Mouse (Mus musculus): Measurements from ENCODE around the gene Kpnb1. TPM values are rescaled to one million over a fixed set of nuclear protein-coding genes. Genes with fewer than 3 reads are reported as not detected.

Kpnb1 gene
- polyA plus RNA-seq, 1 experiment from 2014 or later: 84.4 TPM

DNA sequence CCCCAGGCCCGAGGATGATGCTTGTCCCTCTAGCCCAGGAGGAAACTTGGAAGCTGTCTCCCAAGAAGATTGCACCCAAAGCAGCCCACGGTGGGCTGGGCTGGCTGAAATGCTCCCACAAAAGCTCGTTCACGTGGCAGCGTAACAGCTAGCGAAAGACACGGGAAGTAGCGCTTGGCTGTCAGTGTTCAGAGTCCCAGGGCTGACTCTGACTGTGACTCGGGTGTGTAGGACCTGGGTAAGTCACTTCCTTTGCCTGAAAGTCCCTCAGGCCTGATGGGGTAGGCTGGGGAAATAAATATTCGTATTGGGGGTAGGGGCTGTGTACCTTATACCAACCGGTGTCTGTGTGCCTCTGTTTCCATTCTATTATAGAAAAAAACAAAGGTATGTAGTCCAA is 71.9 kb downstream of the Kpnb1 start:
- no peaks in the 10 kb centered on the region for H3K36me3 ChIP-seq (ENCODE audit: control insufficient read depth, insufficient read depth, low read length)
- peak overlapping the region; percentile 62 for H3K4me2 ChIP-seq
- peak overlapping the region; percentile 39; the same call in 1 of the 2 replicates for H3K4me3 ChIP-seq (ENCODE audit: low read depth, low read length)
- no peaks in the 10 kb centered on the region for H3K9me3 ChIP-seq (ENCODE audit: control insufficient read depth, low read length)
- H3K27ac ChIP-seq (ENCODE audit: low read depth, low read length): no peak overlapping the region
- H3K9ac ChIP-seq (ENCODE audit: low read depth, low read length): no peak overlapping the region
- H3K4me1 ChIP-seq (replicated peaks; ENCODE audit: control insufficient read depth, insufficient read depth, low read length): peaks cover 16% of the 10 kb centered on the region
- ATAC-seq (replicated peaks; ENCODE audit: low FRiP score) (no peak), DNase-seq (ENCODE audit: low spot score) (no peak)
- WGBS: 8% methylated on average over 11 of the region's 11 CpGs
- H3K27me3 ChIP-seq (replicated peaks; ENCODE audit: control insufficient read depth, insufficient read depth, low read length): peaks cover 86% of the 10 kb centered on the region

DNA sequence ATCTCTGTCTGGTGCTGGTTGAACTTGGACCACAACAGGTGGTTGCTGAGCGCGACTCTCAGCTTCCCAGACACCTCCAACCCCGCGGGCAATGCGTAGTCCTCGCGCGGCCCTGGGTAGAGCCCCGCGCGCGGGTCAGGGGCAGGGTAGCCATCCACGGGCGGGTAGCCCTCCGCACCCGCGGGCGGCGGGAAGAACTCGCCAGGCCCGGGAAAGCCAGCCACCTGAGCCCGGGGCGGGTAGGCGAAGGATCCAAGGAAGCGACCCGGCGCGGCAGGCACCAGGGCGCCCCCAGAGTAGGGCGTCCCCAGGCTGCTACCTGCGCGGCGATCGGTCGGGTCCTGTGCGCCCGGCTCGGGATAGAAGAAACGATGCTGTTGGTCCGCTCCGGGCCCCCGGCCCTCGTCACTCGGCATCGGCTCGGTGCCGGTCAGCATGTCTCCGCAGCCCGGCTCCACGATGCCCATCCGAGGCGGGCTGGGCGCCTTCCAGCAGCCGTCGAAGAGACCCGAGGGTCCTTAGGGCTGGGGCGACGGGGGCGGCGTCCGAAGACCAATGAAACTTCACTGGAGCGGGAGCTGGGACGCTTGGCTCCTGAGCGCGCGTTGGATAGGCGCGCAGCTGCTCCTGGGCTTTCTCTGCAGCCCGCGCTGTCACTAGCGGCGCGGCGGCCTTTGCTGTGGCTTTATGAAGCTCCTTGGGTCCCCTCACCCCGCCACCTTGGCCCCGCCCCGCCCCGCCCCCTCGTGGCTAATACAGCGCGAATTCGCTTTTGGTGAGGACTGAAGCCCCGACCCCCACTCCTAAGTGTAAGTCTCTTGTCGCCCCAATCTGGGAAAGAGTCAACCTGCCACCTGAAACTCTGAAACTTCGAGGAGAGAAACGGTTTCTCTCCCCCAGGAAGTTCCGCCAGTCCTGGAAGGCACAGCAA is 72.7 kb downstream of the Kpnb1 start, which contains the start of gene Tbx21:
Gene Tbx21, minus strand, starts transcription at position 661 of the 931 bp plus-strand sequence.
- no peak within 1 kb of the TSS for H3K9ac ChIP-seq (ENCODE audit: low read depth, low read length)
- H3K27ac ChIP-seq (ENCODE audit: low read depth, low read length): no peak within 1 kb of the TSS
- H3K4me2 ChIP-seq: peak within 1 kb of the TSS; percentile 62

DNA sequence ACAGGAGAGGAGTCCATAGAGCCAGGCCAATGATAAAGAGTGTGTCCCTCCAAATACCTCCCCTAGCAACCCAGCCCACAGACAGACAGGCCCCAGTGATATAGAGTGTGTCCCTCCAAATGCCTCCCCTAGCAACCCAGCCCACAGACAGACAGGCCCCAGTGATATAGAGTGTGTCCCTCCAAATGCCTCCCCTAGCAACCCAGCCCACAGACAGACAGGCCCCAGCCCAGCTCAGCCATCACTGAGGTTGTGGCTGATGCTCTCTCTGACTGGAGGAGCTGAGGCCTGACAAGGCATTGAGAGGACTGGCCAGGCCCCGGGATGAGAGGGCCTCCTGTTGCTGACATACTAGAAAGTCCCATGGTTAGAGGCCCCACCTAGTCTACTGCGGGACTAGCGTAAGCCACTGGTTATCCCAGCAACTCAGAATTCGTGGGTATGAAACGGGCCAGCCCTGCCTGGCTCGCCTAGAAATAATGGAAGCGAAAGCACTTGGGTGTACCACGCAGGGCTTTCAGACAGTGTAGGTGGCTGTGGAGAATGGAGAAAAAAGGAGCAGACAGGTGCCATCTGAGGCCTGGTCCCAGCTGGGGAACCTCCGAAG is 75.1 kb downstream of the Kpnb1 start:
- H3K36me3 ChIP-seq (ENCODE audit: control insufficient read depth, insufficient read depth, low read length): no peaks in the 10 kb centered on the region
- H3K9ac ChIP-seq (ENCODE audit: low read depth, low read length): no peak overlapping the region
- no peak overlapping the region for H3K4me3 ChIP-seq (ENCODE audit: low read depth, low read length)
- no peak overlapping the region for H3K27ac ChIP-seq (ENCODE audit: low read depth, low read length)
- peaks cover 56% of the 10 kb centered on the region for H3K27me3 ChIP-seq (replicated peaks; ENCODE audit: control insufficient read depth, insufficient read depth, low read length)
- H3K9me3 ChIP-seq (ENCODE audit: control insufficient read depth, low read length): no peaks in the 10 kb centered on the region
- no peak overlapping the region for H3K4me2 ChIP-seq
- WGBS: 76% methylated on average over 9 of the region's 9 CpGs
- H3K4me1 ChIP-seq (replicated peaks; ENCODE audit: control insufficient read depth, insufficient read depth, low read length): peaks cover 7% of the 10 kb centered on the region; the same call in 1 of the 2 replicates
- DNase-seq (ENCODE audit: low spot score) (no peak), ATAC-seq (replicated peaks; ENCODE audit: low FRiP score) (no peak)

More for the DNA sequence above, 72.7 kb downstream of the Kpnb1 start, which contains the start of gene Tbx21:
- H3K4me1 ChIP-seq (replicated peaks; ENCODE audit: control insufficient read depth, insufficient read depth, low read length): peaks cover 9% of the 10 kb centered on the region; the same call in 1 of the 2 replicates
- no peaks in the 10 kb centered on the region for H3K9me3 ChIP-seq (ENCODE audit: control insufficient read depth, low read length)
- no peak for ATAC-seq (replicated peaks; ENCODE audit: low FRiP score)
- H3K36me3 ChIP-seq (ENCODE audit: control insufficient read depth, insufficient read depth, low read length): no peaks in the 10 kb centered on the region
- WGBS: 2% methylated on average over 86 of the region's 87 CpGs
- H3K4me3 ChIP-seq (ENCODE audit: low read depth, low read length): peak within 1 kb of the TSS; percentile 39
- DNase-seq (ENCODE audit: low spot score): no peak
- H3K27me3 ChIP-seq (replicated peaks; ENCODE audit: control insufficient read depth, insufficient read depth, low read length): peaks cover 77% of the 10 kb centered on the region

Small RNA genes lying within 50 kb of the gene (microRNA-seq; reads per million reads assigned to microRNA genes)
- gene Mir7235 (ENCODE audit: borderline number of aligned reads): 1.1 reads per million

Other genes starting within 250 kb of the Kpnb1 start
- 206 and 226 TPM in 2 replicates for gene Pnpo, start 243.9 kb downstream of the Kpnb1 start, polyA plus RNA-seq (2014; fragmentation: Nextera tagmentation; extraction: Ambion mirVana)
- 18.3 and 18.9 TPM in 2 replicates for gene Sp2, start 204.9 kb downstream of the Kpnb1 start, polyA plus RNA-seq (2014; fragmentation: Nextera tagmentation; extraction: Ambion mirVana)
- gene Sp6, start 174.5 kb downstream of the Kpnb1 start, polyA plus RNA-seq (2014; fragmentation: Nextera tagmentation; extraction: Ambion mirVana): 0.17 TPM in 1 of 2 replicates, not detected in the other
- 16.4 and 17.6 TPM in 2 replicates for gene Scrn2, start 157.9 kb downstream of the Kpnb1 start, polyA plus RNA-seq (2014; fragmentation: Nextera tagmentation; extraction: Ambion mirVana)
- gene Lrrc46, start 146.5 kb downstream of the Kpnb1 start, polyA plus RNA-seq (2014; fragmentation: Nextera tagmentation; extraction: Ambion mirVana): 0.49 and 0.58 TPM in 2 replicates
- gene Mrpl10, start 146.3 kb downstream of the Kpnb1 start, polyA plus RNA-seq (2014; fragmentation: Nextera tagmentation; extraction: Ambion mirVana): 86.1 and 89.7 TPM in 2 replicates
- gene Osbpl7, start 137.3 kb downstream of the Kpnb1 start, polyA plus RNA-seq (2014; fragmentation: Nextera tagmentation; extraction: Ambion mirVana): 4.9 and 6.1 TPM in 2 replicates
- not detected in 2 replicates for gene Tbx21, start 72.5 kb downstream of the Kpnb1 start, polyA plus RNA-seq (2014; fragmentation: Nextera tagmentation; extraction: Ambion mirVana)
- 5.4 and 5.5 TPM in 2 replicates for gene Tbkbp1, start 36.4 kb downstream of the Kpnb1 start, polyA plus RNA-seq (2014; fragmentation: Nextera tagmentation; extraction: Ambion mirVana)
- 52.1 and 60.2 TPM in 2 replicates for gene Npepps, start 92.8 kb upstream of the Kpnb1 start, polyA plus RNA-seq (2014; fragmentation: Nextera tagmentation; extraction: Ambion mirVana)
- 62.4 and 63.2 TPM in 2 replicates for gene Mrpl45, start 127.8 kb upstream of the Kpnb1 start, polyA plus RNA-seq (2014; fragmentation: Nextera tagmentation; extraction: Ambion mirVana)
- 0.03 TPM in 2 replicates for gene Gpr179, start 164.2 kb upstream of the Kpnb1 start, polyA plus RNA-seq (2014; fragmentation: Nextera tagmentation; extraction: Ambion mirVana)
- 2.2 and 2.4 TPM in 2 replicates for gene Socs7, start 174.7 kb upstream of the Kpnb1 start, polyA plus RNA-seq (2014; fragmentation: Nextera tagmentation; extraction: Ambion mirVana)
- gene Arhgap23, start 227.7 kb upstream of the Kpnb1 start, polyA plus RNA-seq (2014; fragmentation: Nextera tagmentation; extraction: Ambion mirVana): 9.3 and 10.9 TPM in 2 replicates